Mouse (Mus musculus) gastrocnemius, postnatal 10 days (tissue): ENCODE data around the gene Med20. TPM values are rescaled to one million over a fixed set of nuclear protein-coding genes. Genes with fewer than 3 reads are reported as not detected.
A peak's percentile ranks its signal among the peaks of the same experiment; 100 is the strongest.
"Not testable (repeated sequence)": the region's sequence is repeated elsewhere in the genome, so short reads cannot be mapped to it uniquely, and the experiment has no call there.

Experiments
- DNase-seq: peaks from one replicate; pipeline ENCODE4 v3.0.0; 2021; ENCODE audit warnings: mixed read lengths
- total RNA-seq, 2 experiments: library from RNA; stranded (reverse); gene quantifications; 2 replicates each; pipeline ENCODE4 v1.2.3; 2021

The Med20 gene
- total RNA-seq, 2 experiments from 2014 or later = 14.7 to 15.5 TPM

DNA sequence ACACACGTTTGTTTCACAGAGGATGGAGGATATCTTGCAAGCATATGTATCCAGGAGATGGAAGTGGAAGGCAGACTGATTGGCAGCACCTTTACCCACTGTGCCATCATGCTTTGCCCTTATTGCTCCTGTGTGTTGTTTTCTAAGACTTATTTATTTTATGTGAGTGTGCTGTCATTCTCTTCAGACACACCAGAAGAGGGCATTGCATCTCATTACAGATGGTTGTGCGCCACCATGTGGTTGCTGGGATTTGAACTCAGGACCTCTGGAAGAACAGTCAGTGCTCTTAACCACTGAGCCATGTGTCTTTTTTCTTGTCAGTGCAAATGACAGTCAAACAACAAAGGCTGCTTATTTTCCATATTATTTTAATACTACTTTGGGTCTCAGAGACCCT, 16.4 kb downstream of the Med20 start:
- no peak for DNase-seq

GRCm38 (mm10) chr17:47628851-47629676, 17.7 kb downstream of the Med20 start:
- peak; percentile 95 for DNase-seq

- DNase-seq = peak; percentile 55
Observed at GRCm38 (mm10) chr17:47629717-47630677, 18.6 kb downstream of the Med20 start.

GRCm38 (mm10) chr17:47630678-47631065, 19.3 kb downstream of the Med20 start, which contains the start of gene Usp49:
Usp49 (plus strand) TSS chr17:47630690.
- no peak for DNase-seq

DNA sequence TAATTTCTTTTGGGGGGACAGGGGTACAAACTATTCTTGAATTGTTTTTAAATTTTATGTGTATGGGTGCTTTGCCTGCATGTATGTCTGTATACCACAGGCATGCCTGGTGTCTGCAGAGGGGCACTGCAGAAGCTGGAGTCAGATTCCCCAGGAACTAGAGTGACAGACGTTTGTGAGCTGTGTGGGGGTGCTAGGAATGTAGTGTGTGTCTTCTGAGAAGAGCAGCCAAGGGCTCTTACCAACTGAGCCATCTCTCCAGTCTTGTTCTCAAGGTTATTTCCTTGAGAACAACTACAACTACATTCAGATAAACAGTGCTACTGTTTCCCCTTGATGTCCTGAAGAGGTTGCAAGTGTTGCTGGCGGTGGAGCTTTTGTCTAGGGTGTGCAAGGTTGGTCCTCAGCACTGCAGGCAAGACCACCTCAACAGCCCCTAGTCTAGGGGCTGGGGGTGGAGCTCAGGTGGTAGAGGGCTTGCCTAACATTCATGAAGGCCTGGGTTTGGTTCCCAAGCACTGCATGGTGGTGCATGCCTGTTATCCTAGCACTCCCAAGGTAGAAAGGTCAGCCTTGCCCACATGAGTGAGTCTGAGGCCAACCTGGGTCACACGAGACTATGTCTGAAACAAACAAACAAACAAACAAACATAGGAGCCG, 20.9 kb downstream of the Med20 start:
- no peak for DNase-seq

- no peak for DNase-seq
Observed at GRCm38 (mm10) chr17:47633999-47634770, 22.8 kb downstream of the Med20 start.

GRCm38 (mm10) chr17:47642992-47643391, 31.6 kb downstream of the Med20 start:
- no peak for DNase-seq

- peak; percentile 67 for DNase-seq
Observed at GRCm38 (mm10) chr17:47646683-47647082, 35.3 kb downstream of the Med20 start.

GRCm38 (mm10) chr17:47648966-47649365, 37.6 kb downstream of the Med20 start:
- DNase-seq = no peak

DNA sequence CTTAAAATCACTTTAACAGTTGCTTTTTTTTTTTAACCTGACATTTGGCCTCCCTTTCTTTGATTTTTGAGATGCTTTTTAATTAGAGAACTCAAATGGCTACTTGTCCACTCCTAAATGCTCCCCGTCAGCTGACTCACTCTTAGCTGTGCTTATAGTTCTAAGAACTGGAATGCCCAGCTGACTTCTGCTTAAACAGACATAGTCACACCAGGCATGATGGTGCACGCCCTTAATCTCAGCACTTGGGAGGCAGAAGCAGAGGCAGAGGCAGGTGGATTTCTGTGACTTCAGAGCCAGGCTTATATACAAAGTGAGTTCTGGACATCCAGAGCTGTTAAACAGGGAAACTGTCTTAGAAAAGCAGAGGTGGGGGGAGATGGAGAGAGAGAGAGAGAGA, 40.6 kb downstream of the Med20 start:
- no peak for DNase-seq

DNA sequence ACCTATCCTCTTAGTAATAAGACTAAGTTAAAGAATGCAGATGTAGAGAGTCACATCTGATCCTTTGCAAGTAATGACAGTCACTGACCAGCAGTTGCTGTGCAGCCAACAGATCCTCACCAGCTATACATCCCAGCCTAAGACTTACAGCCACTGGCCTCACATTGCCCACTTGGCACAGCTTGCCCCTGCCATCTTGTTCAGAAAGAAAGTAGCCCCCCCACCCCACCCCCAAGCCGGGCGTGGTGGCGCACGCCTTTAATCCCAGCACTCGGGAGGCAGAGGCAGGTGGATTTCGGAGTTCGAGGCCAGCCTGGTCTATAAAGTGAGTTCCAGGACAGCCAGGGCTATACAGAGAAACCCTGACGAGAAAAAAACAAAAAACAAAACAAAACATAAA, 43.0 kb downstream of the Med20 start:
- not testable (repeated sequence) for DNase-seq

- DNase-seq = no peak
Observed at GRCm38 (mm10) chr17:47655697-47656096, 44.3 kb downstream of the Med20 start.

DNA sequence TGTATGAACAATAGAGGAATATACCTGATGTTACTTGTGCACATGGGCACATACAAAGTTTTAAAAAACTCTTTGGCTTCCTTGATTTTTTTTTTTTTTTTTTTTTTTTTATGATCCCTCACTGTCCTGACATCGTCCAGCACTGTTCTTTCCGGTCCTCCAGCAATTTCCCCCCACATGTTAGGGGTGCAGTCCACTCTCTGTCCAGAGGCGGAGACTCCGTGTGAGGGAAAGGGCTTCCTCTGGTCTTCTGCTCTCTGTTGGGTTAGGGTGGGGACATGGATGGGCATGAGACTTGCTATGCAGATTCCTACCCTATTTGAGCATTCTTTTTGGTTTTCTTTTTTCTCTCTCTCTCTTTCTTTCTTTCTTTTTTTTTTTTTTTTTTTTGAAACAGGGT, 46.5 kb downstream of the Med20 start:
- no peak for DNase-seq

DNA sequence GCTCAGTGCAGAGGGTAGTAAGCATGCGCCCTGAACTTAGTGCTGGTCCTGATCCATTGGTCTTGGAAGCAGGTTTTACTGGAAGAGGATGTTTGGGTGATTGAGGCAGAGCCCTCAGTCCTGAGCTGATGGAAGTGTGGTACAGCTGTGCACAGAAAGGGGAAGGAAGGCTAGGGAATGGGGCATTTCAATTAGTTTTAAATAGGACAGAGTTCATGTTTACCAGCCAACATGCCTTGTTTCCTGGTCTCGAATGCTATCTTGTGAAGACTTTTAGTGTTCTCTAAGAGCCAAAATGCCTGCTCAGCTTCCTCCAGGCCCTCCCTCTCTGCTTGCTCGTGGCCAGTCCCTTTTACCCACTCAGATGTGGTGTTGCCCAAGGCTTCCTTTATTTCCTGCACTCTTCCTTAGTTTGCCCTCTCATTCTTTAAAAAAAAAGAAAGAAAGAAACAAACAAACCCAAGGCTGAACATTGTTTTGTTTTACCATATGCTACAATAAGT, 47.4 kb downstream of the Med20 start:
- no peak for DNase-seq

DNA sequence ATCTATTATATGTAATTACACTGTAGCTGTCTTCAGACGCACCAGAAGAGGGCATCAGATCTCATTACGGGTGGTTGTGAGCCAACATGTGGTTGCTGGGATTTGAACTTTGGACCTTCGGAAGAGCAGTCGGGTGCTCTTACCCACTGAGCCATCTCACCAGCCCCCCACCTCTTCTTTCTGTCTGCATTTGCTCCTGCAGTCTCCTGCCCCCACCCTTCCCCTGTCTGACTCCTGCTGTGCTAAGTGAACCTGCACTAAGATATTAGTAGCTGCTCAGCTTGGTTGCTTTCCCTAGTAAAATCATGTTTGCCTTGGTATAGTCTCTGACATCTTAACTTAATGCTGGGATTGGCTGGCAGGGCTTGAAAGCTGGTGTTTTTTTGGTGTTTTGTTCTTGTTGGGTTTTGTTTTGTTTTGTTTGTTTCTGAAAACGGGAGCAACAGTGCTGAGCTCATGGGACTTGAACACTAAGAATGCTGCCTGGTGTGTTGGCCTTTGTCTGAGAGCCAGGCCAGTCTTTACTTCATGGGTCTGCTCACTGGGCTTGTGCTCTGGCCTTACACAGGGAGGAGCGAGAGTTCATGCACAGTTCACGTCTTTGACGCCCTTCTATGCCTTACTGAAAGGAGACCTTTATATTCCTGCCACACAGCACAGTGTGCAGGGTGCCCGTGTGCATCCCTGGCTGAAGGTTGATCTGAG, 51.8 kb downstream of the Med20 start:
- no peak for DNase-seq

- DNase-seq = no peak
Observed at GRCm38 (mm10) chr17:47664474-47664873, 53.1 kb downstream of the Med20 start.

- no peak for DNase-seq
Observed at GRCm38 (mm10) chr17:47669166-47669565, 57.8 kb downstream of the Med20 start.

GRCm38 (mm10) chr17:47671988-47672310, 60.6 kb downstream of the Med20 start:
- no peak for DNase-seq

GRCm38 (mm10) chr17:47672311-47673111, 61.1 kb downstream of the Med20 start:
- peak; percentile 74 for DNase-seq
